Mouse (Mus musculus) ES-E14 (cell line): Measurements from ENCODE around the gene Cda.

ENCODE experiments used
- ZC3H11A ChIP-seq: IDR thresholded peaks from 2 replicates; pipeline ENCODE4 v1.6.1; 2012; ENCODE audit warnings: low read depth, mild to moderate bottlenecking, inconsistent platforms, low read length, borderline replicate concordance
- ZNF384 ChIP-seq: IDR thresholded peaks from 2 replicates; pipeline ENCODE4 v1.6.1; 2012; ENCODE audit warnings: low read depth, low read length, inconsistent platforms

- TF ChIP-seq ZC3H11A (no peak), ZNF384 (no peak)
Measured at GRCm38 (mm10) chr4:138311595-138311994, 56.2 kb downstream of the Cda start.
